Mouse (Mus musculus): Measurements from ENCODE around the gene Ap3b1.

Ap3b1 gene

DNA sequence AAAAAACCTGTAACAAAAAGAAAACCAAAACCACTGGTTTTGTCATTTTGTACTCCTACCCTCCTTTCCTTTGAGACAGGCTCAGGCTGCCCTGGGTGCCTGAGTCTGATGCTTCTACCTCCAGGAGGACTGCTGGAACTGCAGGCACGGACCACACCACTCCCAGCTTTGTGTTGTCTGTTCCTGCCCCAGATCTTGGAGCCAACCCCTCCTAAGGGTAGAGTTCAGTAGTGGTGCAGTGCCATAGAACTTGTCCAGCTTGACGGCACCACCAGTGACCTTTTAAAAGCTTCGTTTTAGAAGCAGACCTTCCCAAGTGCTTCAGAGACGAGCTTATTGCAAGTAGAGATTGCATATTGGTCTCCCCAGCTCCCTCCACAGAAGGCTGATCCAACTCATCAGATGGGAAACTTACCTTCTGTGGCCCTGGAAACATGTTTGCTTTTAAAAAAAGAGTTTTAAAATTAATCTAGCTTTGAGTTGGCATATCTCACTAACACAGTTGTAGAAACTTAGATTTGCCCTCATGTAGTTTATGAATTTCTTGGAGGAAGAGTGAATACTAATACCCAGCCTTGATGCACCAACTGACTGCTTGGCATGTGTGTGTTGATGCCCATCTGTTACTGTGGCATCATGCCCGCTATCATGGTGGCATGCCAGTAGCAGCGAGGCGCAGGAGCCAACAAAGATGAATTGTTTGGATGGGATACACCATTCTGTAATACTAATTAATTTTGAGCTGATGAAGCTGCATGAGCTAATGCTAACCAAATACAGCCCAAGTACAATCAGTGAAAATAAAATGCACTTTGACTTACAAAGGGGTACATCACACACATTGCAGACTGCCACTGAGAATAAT, 17.0 kb downstream of the Ap3b1 start:
- peak; percentile 95 to 99 for DNase-seq

- DNase-seq: no peak
Observed at GRCm38 (mm10) chr13:94379006-94379405, 20.2 kb downstream of the Ap3b1 start.

GRCm38 (mm10) chr13:94381427-94381826, 22.7 kb downstream of the Ap3b1 start:
- no peak for DNase-seq

- no peak for DNase-seq
Observed at GRCm38 (mm10) chr13:94381829-94382675, 23.3 kb downstream of the Ap3b1 start.

GRCm38 (mm10) chr13:94384931-94385570, 26.3 kb downstream of the Ap3b1 start:
- DNase-seq: no peak

- no peak for DNase-seq
Observed at GRCm38 (mm10) chr13:94388566-94388965, 29.8 kb downstream of the Ap3b1 start.

GRCm38 (mm10) chr13:94389541-94389940, 30.8 kb downstream of the Ap3b1 start:
- no peak for DNase-seq

- DNase-seq: no peak
Observed at GRCm38 (mm10) chr13:94392282-94392681, 33.5 kb downstream of the Ap3b1 start.

GRCm38 (mm10) chr13:94394486-94394885, 35.7 kb downstream of the Ap3b1 start:
- DNase-seq: no peak

DNA sequence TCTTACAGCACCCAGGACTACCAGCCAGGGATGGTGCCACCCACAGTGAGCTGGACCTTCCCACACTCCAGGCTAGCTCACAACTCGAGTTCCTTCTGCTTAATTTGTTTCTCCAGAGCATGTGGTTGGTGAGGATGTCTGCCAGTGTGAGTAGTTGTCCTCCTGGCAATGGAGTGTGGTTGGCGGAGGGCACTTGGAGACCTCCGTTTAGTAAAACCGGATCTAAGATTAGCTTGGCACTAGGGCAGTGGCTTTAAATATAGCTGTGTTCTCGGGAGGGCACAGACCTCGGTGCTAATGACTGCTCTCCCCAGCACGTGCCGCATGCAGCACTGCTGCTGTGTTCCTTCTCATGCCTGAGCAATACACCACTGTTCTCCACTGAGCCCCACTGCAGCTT, 37.0 kb downstream of the Ap3b1 start:
- peak; percentile 25 to 32 for DNase-seq

GRCm38 (mm10) chr13:94396392-94396920, 37.7 kb downstream of the Ap3b1 start:
- peak; percentile 34 to 44 for DNase-seq

- DNase-seq: no peak
Observed at GRCm38 (mm10) chr13:94398568-94399374, 40.0 kb downstream of the Ap3b1 start.

DNA sequence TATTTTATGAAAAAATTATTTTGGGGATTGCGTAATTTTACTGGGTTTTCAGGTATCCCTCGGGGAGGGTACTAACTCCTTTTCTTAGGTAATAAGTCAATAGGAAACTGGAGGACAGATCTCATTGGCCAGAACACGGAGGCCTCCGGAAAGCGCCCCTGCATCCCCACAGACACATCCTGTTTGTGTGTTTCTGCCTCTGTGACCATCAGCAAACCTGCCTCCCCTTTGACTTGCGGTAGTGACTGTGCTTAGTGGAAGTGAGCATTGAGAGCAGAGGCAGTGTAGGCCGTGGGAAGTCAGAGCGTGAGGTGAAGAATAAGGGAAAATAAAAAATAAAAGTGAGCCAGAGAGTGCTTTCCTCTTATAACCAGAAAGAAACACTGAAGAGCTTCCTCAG, 41.7 kb downstream of the Ap3b1 start:
- DNase-seq: no peak

DNA sequence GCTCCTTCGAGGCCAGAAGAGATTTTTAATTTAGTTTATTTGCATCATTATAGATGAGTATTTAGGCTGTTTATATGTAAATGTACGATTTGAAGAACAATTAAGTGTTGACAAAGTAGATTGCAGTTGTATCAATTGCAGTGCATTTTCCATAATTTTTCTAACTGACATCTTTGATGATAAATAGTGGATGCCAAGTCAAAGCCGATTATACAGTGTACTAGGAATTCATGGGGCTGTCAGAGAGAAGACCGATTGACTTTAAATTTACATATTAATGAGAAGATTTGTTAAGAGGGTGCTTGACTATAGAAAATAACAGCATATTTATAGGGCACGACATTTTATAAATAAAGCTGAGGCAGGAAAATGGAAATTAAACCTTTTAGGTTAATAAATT, 64.8 kb downstream of the Ap3b1 start:
- DNase-seq: no peak

GRCm38 (mm10) chr13:94429567-94429966, 70.8 kb downstream of the Ap3b1 start:
- DNase-seq: no peak

DNA sequence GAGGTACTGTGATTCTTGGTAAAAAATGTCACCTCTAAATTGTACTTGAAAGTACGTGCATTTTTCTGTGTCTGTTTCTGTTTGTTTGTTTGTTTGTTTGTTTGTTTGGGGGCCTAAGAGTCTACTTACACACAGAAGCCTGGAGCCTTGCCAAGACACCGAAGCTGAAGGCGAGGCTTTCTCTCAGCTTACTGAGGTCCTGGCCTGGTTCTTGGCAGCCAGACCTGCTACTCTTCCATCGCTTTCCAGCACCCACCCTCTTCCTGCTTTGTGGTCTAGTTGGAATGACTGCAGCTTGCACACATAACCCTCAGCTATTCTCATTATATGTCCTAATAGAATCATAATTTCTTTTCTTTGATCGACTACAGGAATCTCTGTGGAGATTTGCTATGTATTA, 80.6 kb downstream of the Ap3b1 start:
- DNase-seq: peak; percentile 18 to 22

- DNase-seq: no peak
Observed at GRCm38 (mm10) chr13:94441199-94441598, 82.4 kb downstream of the Ap3b1 start.

- no peak for DNase-seq
Observed at GRCm38 (mm10) chr13:94443411-94443810, 84.7 kb downstream of the Ap3b1 start.

DNA sequence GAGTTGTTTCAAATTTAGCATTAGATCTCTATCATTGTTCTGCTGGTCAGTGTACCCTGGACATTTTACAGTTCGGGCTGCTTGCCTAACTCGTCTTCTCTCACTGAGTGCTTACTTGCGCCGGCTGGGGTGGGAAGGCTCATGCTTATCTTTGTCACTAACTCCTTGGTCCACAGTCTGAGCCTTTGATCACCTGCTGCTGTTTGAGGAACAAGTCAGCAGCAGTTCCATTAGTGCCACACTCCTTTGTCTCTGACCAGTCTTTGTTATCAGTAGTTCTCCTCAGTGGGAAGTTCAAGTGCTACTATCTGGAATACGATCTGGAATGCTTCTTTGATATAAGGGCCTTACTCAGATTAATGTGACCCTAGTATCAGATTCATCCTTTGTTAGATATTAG, 86.3 kb downstream of the Ap3b1 start:
- no peak for DNase-seq

GRCm38 (mm10) chr13:94447003-94447402, 88.2 kb downstream of the Ap3b1 start:
- no peak for DNase-seq

DNA sequence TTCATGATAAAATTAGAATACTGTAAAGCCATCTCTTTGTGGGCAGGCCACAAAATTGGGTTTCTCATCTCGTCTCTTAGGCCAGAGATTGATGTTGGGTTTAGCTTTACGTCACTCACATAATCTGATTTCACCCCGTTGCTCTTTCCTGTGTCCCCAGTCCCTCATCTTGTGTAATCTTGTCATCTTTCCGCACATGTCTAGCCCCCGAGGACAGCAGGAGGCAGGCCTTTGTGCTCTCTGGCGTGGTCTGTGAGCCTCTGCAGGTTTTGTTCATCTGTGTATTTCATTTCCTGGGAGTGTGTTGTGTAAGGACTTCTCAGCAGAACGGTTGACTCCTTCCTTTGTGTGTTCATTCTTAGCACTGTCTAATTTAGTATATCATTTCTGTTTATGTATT, 90.8 kb downstream of the Ap3b1 start:
- DNase-seq: no peak

DNA sequence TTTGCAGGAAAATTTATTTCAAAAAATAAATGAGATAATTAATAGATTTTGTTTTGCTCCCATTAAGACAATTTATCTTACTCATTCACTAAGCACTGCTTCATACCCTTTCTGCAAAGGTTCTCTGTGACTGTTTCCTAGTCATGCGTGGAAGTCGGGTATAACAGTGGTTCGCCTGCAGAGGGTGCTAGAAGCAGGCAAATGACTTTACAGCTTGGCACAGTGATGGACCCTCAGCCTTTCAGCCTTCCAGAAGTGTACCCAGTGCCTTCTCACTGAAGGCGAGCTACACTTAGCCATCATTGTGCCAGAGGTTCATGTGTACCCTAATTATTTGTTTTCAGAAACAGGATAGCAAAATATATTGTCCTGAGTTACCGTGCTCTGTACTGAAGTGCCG, 92.5 kb downstream of the Ap3b1 start:
- peak in 1 of 2 experiments; percentile 16 for DNase-seq

Measured in cerebellum, postnatal 36 days (tissue).